Mouse (Mus musculus) thymus, postnatal 36 days (tissue): ENCODE measurements at regions not wholly inside any gene's neighbourhood (a gene's known extent, or its start where the extent isn't known, plus 50 kb on each side); places are given as distances from the start of the nearest gene placed in this dataset.

Experiments
- DNase-seq, 2 experiments: peaks; one replicate each; pipeline ENCODE4 v3.0.0; 2022; ENCODE audit warnings: mixed read lengths in 2 of 2

DNA sequence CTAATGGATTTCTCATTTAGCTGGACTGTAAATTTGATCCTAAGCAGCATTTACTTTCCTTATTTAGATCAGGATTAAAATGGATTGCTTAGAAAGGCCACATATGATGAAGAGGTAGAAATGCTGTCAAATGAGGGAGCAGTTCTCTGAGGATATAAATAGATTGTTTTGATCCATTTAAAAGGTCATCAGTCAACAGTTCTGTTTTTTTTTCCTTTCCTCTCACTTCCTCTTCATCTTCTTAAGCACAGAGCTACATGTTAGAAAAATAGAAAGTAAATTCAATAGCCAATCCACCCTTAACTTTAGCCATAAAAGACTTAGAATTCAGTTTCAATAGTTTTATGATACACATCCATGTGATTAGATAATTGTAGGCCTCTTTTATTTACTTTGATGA lies 971.5 kb upstream of the Cited2 start:
- no peak for DNase-seq

DNA sequence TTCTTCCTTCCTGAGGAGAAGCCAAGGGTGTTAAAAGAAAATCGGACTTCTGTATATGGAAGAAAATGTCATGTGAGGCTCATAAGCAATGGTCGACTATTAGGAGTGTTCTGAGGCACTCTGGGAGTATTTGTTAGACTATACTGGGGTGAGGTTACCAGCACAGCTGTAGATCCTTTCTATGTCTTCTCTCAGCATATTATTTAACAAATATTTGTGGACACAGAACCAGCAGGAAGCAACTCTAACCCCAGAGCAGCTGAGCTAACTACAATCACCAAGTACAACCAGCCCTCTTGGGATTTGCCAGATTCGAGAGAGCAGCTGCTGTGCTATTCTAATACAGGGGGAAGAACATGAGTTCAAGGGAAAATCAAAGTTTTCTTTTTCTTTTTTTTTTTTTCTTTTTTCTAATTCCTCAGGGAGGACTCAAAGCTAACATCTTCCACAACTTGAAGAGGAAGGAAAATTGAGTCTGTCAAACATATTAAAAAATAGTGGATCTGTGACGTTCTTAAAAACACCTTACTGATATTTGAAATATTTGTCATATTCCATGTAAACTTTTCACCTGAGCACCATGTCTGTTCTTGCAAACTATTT lies 933.3 kb upstream of the Cited2 start:
- DNase-seq = no peak

DNA sequence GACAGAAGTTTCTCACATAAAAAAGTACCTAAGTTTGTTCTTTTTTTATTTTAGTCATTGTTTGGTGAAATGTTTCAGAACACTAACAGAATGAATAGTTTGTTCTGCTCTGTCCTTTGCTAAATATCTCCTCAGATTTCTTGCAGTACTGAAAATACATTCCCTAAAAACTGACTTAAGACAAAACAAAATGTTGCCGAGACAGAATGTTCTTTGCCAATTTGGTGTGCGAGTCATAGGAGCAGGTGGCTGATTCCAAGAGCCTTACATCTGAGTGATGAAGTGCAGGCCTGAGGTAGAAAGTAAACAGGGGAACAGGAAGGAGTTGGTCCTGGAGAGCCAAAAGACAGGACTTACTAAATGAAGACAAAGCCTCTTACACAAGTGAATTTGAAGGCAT lies 919.0 kb upstream of the Cited2 start:
- no peak for DNase-seq

DNA sequence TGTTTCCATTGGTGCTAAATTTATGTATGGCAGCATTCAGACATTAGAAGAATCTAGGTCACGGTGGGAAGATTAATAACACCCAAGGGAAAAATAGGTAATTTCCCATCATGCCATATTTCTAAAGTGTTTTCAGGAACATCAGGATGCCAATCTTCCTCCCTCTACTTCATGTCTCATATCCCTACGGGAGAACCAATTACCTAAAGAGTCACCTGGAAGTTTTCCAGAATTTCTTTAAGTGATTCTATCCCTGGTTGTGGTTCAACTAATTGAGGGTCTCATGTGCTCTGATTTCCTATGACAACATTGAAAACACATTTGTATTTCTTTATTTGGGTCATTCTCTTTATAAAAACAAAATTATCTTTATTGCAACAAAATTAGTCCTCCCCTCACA lies 912.3 kb upstream of the Cited2 start:
- DNase-seq = no peak

DNA sequence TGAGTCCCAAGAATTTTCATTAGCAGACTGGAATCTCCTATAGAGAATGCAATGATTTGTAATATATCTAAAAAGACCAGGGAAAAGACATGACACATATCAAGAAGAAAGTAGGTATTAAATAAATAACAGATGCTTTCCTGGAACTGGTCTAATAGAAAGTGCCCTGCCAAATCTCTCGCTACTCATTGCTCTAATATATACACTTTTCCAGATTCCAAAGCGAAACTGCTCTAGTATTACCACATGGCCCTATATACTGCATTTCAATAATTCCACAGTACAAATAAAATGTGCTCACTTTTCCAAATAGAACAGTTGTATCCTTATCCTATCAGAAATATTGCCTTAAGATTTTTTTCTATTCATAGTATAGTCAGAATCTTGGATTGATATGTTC lies 909.0 kb upstream of the Cited2 start:
- no peak for DNase-seq

DNA sequence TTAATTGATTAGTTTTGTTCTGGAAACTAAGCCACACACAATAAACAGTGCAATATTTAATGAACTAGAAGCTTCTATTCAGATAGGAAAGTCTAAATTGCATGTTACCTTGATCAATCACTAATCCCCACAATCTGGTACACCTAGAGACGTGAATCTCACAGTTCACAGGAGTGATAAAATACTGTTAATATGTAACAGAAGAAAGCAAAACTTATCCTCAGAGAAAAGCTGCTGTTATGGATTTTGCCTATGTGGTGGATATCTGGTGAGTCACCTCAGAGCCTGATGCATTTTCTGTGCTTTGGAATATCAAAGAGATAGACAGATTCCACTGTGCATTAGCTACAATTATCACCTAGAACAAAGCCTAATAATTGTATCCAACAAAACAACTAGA lies 861.5 kb upstream of the Cited2 start:
- DNase-seq = no peak

DNA sequence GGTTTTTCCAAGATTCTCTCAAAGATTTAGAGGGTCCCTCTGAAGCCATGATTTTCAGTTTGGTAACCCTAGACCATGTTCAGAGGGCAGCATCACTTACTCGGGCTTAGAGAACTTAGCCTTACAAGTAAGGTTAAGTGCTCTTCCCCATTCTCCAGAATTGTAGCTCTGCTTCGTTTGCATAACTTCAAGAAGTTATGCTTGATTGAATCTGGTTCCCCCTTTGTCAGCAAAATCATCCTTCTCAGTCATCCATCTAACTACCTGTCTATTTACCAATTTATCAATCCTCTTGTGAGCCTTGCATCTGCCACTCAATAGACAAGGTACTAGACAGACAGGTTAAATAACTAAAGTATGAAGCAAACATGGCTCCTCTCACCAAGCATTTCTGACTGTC lies 856.1 kb upstream of the Cited2 start:
- DNase-seq = no peak

DNA sequence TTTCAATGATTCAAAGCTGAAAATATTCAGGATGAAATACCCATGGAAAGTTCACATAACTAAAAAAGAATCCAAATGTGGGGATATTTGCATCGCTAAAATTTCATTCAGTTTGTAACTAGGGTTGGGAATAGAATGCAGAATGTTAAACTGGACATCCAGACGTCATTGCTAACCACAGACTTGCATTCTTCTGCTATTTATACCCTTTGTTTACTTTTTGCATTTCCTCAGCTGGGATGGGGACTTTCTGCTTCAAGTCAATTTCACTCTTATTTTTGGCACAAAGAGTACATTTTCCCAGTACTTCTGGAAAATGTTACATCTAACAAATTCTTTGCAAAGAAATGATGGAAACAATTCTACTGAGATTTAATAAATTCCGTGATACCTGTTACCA lies 848.9 kb upstream of the Cited2 start:
- DNase-seq = no peak

DNA sequence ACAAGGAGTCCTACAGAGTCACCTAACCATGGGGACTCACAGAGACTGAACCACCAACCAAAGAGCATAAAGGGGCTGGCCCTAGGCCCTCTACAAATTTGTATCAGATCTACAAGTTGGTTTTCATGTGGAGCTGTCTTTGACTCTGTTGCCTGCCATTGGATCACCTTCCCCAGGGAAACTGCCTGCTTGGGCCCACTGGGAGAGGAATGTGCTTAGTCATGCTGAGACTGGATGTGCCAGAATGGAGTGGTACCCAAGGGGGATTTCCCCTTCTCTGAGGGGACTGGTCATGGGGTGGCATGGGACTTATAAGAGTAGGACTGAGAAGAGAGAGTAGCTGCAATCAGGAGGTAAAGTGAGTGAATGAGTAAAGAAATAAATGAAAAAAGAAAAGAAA lies 844.8 kb upstream of the Cited2 start:
- DNase-seq = no peak

DNA sequence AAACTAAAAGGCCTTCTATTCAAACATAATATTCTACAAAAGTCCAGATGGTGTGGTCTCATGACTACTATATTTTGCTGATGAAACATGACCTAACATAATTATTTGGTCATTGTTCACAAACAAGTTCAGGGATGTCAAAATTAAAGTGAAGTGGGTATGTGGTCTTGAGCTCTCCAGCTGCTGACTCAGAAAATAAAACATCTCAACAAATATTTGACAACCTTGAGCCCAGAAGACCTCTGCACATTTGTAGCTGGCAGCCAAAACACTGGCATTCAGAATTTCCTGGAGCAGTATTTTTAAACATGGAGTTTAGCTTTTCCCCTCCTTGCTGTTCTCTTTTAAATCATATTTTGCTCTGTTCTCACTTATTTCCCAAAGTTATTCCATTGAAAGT lies 829.7 kb upstream of the Cited2 start:
- DNase-seq = no peak

DNA sequence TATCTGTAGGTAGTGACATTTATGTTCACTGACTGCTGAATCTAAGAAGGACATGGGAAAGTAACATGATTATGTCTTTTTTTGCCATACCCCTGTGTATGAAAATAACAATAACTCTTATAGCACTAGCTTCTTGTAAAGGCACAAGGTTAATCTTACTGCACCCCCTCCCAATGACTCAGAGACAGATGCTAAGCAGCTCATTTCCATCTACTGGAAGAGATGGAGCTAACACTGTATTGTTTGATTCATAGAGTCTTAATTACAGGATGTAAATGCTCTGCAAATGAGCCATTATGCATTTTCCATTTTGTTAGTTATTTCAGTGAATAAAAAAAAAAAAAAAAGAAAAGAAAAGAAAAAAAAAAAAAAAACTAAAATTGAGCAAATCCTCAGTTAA lies 827.7 kb upstream of the Cited2 start:
- no peak for DNase-seq

DNA sequence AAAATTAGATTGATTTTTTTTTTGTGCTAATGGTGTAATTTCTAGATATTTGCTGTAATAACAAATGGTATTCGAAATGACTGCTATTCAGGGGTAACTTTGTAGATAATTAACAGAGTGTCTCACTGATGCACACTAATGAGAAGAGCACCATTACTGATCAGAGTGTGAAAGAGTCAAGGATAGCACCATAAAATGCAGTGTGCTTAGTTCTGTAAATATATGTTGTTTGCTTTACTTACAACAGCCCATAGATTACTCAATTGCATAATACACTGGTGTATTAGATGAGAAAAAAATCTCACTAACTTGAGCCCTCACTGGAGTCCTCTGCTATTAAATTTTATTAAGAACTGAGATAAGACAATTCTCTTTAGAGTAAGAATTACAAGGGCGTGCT lies 800.1 kb upstream of the Cited2 start:
- DNase-seq = no peak

DNA sequence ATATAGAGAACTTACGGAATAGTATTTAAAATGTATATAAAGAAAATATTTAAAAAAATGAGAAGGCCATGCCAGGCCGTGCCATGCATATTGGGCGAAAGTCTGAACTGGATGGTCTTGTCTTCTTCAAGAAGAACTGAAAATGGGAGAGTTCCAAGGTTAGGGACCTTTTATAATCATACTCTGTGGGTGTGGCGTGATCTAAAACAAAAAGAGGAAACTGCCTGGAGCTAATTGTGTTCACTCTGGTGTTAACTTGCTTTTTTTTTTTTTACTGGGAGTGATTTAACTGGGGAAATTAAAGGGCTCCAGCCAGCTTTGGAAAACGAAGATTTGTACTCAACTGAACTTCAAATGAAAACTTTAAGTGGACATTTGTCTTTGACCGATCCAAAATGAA lies 799.2 kb upstream of the Cited2 start:
- no peak for DNase-seq

DNA sequence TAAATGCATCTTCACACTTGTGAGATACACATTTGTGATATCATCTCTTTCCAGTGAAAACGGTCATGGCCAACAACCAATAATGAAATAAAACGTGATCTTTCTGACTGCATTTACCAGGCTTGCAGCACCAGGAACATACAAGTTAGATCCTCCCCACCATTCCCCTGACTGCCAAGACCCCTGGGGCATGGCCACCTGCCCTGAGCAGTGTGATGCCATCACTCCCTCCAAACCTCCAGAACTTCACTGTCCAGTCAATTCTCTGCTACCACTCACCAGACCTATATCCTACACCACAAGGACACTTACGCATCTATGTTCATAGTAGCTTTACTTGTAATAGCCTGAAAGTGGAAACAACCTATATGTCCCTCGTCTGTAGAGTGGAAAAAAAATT lies 785.3 kb upstream of the Cited2 start:
- DNase-seq = no peak

DNA sequence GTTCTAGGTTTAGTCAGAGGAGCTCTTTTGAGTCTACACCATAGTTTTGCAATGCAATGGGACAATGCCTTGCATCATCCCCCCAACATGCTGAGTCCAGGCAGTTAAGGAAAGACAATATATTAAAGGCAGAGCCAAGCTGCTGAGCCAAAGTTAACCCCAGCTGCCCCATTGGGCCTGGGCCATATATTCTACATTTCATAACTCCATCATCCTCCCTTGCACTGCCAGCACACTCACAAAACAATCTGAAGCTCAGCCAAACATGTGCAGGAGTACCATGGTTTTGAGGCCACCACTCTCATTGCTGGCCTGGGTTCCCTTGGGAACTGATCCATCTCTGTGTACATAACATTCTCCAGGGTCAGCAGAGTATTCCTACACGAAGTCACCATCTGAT lies 771.4 kb upstream of the Cited2 start:
- DNase-seq = no peak

DNA sequence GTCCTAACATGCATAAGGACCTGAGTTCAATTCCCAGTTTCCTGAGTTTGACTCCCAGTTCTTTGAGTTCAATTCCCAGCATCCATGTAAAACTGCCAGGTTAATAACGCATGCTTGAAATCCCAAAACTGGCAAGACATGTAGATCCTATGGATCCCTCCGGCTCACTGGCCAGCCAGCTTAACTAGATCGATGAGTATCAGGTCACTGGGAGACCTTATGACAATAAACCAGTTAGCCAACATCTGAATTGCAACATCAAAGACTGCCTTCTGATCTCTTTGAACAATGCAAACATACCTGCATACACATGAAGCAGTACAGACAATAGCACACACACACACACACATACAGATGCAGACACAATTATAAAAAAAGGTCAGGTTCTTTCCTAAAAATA lies 762.0 kb upstream of the Cited2 start:
- DNase-seq = no peak

DNA sequence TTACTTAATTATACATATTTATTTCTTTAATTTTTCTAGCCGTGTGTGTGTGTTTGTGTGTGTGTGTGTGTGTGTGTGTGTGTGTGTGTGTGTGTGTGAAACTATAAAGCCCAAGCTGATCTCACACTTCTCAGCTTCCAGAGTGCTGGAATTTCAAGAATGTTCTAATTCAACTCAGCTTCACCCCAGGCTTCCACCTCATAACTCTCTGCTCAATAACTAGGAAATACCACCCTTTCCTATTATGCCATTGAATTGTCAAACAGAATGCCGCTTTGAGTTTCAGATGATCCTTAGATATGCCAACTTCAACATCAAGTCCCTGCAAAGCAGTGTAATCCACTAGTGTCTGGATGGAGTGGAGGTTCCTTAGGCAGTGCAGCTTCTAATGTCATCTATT lies 760.6 kb upstream of the Cited2 start:
- no peak for DNase-seq

DNA sequence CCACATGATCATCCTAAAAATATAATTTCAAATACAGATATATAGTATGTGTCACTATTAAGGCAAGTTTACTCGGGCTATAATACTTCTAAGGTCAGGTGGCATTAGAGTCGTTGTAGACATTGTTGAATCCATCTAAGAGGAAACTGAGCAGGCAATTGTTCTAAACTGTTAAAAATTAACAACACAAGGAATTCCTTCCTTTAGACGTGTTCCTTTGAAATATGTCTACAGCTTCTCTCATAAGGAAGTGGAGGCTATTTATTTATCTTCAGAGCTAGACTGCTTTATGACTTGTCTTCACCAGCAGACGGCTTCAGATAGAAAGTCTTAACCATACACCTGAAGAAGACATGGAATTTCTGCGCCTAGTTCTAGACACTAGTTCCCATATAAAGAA lies 744.2 kb upstream of the Cited2 start:
- DNase-seq = no peak

DNA sequence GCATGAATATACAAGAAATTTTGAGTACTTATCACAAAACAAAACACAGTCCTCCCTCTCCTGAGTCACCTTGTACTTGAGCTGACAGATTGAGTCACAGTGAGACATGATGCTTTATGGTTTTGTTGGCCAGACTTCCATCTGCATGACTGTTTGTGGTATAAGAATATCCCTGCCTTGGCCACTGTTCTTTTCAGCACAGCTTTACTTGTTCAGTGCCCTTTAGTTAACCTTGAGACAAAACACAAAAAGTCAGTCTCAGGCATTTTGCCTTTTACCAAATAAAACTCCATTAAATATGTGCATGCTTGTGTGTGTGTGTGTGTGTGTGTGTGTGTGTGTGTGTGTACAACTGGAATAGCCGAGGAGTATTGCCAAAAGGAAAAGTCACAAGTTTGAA lies 732.8 kb upstream of the Cited2 start:
- no peak for DNase-seq

DNA sequence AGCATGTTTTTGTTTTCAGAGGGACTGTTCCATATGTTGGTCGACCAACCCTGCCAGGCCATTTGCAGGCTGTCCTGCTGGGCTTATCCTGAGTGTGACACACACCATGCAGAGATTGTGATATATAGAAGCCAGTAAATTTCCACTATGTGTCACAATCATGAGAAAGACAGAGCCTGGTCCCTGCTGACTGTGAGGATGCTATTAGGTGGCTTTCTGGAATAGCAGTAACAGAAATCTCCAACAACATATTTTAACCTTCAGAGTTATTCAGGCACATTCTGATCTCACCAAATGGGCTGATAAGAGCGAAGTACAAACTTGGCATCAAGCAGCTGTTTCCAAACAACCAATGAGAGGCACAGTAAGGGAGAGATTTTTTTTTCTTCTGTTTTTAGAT lies 729.2 kb upstream of the Cited2 start:
- no peak for DNase-seq

DNA sequence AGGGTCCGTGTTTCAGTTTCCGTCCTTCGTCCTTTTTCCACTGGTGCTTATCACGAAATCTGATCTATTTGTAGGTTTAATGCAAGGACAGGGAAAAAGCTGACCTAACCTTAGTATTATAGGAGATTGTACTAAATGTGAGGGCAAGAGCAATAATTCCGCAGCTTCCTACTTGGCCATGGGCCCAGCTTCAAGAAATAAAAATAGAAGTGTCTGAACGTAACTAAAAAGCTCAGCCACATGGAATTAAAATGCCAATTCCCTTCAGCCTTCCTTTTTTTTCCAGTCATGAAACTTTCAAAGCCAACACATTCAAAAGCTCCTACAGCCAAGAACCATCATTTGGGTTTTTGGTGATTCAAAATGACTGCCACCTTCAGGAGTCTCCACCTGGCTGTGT lies 728.5 kb upstream of the Cited2 start:
- no peak for DNase-seq

DNA sequence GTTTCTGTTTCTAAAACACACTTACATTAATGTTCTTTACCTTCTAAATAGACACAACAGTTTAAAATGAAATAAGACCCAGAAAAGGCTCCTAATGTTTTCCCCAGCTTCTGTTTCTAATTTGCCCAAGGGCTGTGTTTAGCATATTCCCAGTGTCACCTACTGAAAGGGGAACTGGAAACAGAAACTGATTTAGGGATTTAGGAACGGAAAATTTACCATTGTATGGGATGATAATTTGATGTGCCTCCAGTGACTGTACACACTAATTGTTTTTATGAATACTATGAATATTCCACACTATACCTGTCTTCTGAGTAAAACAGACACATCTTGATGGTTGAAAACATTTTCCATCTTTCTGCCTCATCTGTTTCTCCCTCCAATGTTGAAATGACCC lies 728.0 kb upstream of the Cited2 start:
- DNase-seq = no peak

DNA sequence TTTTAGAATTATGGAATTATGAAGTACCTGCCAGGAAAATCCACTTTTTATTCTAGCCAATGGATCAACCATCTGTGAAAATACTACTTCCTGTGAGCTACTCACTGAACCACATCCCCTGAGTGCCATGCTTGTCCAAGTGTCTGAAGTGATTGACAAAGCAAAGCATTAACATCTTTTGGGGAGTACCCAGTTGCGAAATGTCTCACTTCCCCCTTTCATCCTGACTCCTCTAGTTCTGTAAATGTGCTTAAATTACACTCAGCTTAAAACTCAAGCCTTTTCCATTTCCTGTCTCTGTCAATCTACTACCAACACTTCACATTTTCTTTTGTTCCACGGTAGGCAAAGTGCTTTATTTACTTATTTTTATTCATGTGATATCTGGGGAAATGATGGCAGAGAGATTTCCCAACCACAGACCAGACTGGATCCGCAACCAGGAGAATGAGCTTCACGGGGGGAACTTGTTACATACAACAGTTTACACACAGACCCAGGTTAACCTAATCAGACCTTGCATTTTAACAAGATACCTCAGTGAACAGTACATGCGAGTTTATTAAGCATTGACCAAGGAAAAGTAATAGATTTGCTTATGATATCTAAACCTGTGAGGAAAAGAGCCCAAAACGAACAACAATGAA lies 726.1 kb upstream of the Cited2 start:
- DNase-seq = no peak

DNA sequence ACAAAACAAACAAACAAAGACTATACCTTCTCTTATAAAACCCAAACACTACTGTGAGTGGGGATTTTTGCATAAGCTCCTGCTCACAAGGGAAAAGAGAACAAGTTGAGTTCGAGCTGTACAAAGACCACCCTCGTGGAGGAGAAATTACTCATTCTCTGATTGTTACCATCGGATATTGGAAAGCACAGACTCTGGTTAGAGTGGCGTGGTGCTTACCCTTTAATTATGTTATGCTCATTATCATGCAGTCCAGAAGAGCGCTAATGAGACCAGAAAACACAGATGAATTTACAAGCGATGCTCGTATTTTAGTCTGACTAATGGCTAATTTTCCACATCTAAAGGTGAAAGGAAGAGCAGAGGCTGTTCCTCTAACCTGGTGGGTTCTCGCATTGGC lies 721.7 kb upstream of the Cited2 start:
- DNase-seq = no peak

DNA sequence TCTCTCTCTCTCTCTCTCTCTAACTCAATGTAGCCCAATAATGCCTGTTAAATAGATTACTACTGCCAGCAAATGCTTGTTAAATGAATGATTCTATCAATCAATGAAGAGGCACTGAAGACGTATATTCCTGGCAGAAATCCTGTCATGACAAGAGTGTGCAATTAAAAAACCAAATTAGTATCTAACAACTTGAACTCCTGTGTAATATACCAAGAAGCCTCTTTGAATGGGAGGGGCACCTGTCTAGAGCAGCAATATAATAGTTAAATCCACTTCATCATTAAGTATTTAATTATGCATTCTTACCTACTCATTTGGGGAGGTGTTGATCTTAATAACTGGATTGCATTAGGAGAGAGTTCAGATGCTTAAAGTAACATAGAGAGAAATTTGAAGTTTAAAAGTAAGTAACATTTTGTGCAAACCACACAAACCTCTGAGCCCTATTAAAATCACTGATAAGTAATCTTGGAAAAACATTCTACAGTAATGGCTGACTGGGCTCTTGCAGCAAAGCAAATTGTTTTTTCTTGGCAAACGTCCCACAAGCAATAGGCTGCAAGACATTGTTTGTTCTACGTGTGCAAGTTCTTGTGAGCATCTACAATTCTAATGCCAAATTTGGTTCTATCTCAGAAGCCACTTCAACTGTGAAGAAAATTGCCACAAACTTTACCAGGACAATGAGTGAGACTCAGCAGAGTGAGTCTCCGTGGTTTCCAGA lies 719.7 kb upstream of the Cited2 start:
- no peak for DNase-seq
